Mouse (Mus musculus): ENCODE results near the gene Cnih4. TPM values are rescaled to one million over a fixed set of nuclear protein-coding genes. Genes with fewer than 3 reads are reported as not detected.

Cnih4 gene
- polyA plus RNA-seq, 1 experiment from 2014 or later = 61.0 TPM

- Histone ChIP-seq H3K4me1 (replicated peaks) (peaks cover 22% of the 10 kb centered on the region), H3K36me3 (peaks cover 16% of the 10 kb centered on the region), H3K27ac (replicated peaks) (no peak overlapping the region), H3K9me3 (no peaks in the 10 kb centered on the region), H3K27me3 (no peaks in the 10 kb centered on the region), H3K4me2 (peak overlapping the region; percentile 85; the same call in 1 of the 2 replicates), H3K9ac (no peak overlapping the region), H3K4me3 (peak overlapping the region; percentile 83; the same call in 1 of the 2 replicates)
- 73% methylated on average over 3 of the region's 3 CpGs for WGBS
- peak; percentile 24; the same call in 1 of the 2 replicates for ATAC-seq (ENCODE audit: low read depth)
These were observed 5.9 kb downstream of the Cnih4 start for GRCm38 (mm10) chr1:181150431-181150826.

GRCm38 (mm10) chr1:181150827-181151534, 6.5 kb downstream of the Cnih4 start:
- Histone ChIP-seq H3K27ac (replicated peaks) (peak overlapping the region; percentile 92), H3K36me3 (peaks cover 21% of the 10 kb centered on the region), H3K4me3 (peak overlapping the region; percentile 83), H3K4me2 (peak overlapping the region; percentile 85), H3K4me1 (replicated peaks) (peaks cover 17% of the 10 kb centered on the region), H3K9ac (peak overlapping the region; percentile 91), H3K27me3 (no peaks in the 10 kb centered on the region), H3K9me3 (no peaks in the 10 kb centered on the region)
- ATAC-seq (ENCODE audit: low read depth) = peak; percentile 95
- WGBS = under 1% methylated on average over 52 of the region's 59 CpGs

DNA sequence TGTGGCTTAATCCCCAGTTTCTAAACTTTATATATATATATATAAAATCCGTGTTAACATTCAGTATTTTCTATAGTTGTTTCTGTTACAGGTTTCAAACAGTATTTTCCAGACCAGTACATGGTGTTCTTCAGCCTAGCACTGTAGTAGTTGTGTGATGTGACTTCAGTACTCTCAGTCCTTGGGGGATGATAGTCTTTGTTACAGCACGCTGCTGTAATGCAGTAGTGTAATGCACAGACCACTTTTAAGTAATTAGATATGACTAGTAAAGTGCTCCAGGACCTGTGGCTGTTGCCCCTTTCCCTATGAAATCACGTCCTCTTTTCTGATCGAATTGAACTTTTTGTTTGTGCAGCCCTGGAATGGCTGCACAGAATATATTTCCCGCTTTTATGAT, 7.0 kb downstream of the Cnih4 start:
- H3K4me2 ChIP-seq = peak overlapping the region; percentile 85
- 43% methylated on average over 5 of the region's 5 CpGs for WGBS
- peaks cover 27% of the 10 kb centered on the region for H3K36me3 ChIP-seq
- peak overlapping the region; percentile 91 for H3K9ac ChIP-seq
- H3K27me3 ChIP-seq = no peaks in the 10 kb centered on the region
- peak overlapping the region; percentile 92; the same call in 1 of the 2 replicates for H3K27ac ChIP-seq (replicated peaks)
- H3K4me3 ChIP-seq = peak overlapping the region; percentile 83
- no peaks in the 10 kb centered on the region for H3K9me3 ChIP-seq
- ATAC-seq (ENCODE audit: low read depth) = no peak
- peaks cover 17% of the 10 kb centered on the region for H3K4me1 ChIP-seq (replicated peaks)

DNA sequence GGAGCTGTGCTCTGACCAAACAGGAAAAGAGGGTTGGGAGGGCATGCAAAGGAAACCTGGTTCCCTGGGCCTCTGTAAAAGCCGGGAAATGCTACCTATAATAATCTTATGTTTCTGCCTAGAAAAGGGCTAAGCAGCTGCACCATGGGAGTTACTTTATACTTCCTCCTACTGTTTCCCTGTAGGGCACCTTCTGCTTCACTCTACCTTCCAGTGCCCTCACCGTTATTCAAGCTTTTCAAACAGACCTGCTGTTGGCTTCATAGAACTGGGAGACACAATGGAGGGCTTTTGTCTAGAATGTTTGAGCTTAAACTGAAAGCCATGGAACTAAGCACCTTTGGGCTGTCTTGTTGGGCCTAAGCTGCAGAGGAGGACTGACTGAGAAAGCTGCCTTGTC, 23.3 kb downstream of the Cnih4 start:
- Histone ChIP-seq H3K27me3 (no peaks in the 10 kb centered on the region), H3K9me3 (no peaks in the 10 kb centered on the region), H3K4me3 (no peak overlapping the region), H3K9ac (no peak overlapping the region), H3K27ac (replicated peaks) (peak overlapping the region; percentile 3; the same call in 1 of the 2 replicates), H3K36me3 (peaks cover 85% of the 10 kb centered on the region), H3K4me1 (replicated peaks) (no peaks in the 10 kb centered on the region), H3K4me2 (no peak overlapping the region)
- WGBS = 83% methylated on average over 2 of the region's 2 CpGs
- no peak for ATAC-seq (ENCODE audit: low read depth)

GRCm38 (mm10) chr1:181168377-181168776, 23.9 kb downstream of the Cnih4 start:
- ATAC-seq (ENCODE audit: low read depth) = no peak
- no peak overlapping the region for H3K4me3 ChIP-seq
- H3K4me2 ChIP-seq = no peak overlapping the region
- no peaks in the 10 kb centered on the region for H3K9me3 ChIP-seq
- peak overlapping the region; percentile 3; the same call in 1 of the 2 replicates for H3K27ac ChIP-seq (replicated peaks)
- H3K4me1 ChIP-seq (replicated peaks) = no peaks in the 10 kb centered on the region
- 86% methylated on average over 3 of the region's 3 CpGs for WGBS
- H3K9ac ChIP-seq = no peak overlapping the region
- H3K36me3 ChIP-seq = peaks cover 79% of the 10 kb centered on the region
- H3K27me3 ChIP-seq = no peaks in the 10 kb centered on the region

DNA sequence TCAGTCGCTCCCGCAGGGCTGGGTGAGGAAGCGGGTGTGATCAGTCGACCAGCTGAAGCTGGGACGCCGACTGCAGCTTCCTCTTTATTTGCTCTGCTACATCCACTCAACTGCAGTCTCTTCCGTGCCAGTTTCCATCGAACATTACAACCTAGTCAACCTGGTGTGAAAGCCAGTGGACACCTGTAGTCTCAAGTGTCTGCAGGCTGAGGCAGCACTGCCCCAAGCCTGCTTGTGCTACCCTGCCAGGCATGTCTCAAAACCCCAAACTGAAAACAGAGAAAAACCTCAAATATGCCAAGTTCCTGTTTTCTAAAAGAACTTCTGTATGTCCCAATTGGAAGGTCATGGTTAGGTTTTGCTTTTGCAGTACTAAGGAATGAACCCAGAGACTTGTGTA, 25.7 kb downstream of the Cnih4 start:
- Histone ChIP-seq H3K9ac (no peak overlapping the region), H3K4me1 (replicated peaks) (no peaks in the 10 kb centered on the region), H3K4me3 (no peak overlapping the region), H3K27ac (replicated peaks) (no peak overlapping the region), H3K9me3 (no peaks in the 10 kb centered on the region), H3K36me3 (peaks cover 69% of the 10 kb centered on the region), H3K4me2 (no peak overlapping the region), H3K27me3 (no peaks in the 10 kb centered on the region)
- 89% methylated on average over 8 of the region's 8 CpGs for WGBS
- no peak for ATAC-seq (ENCODE audit: low read depth)

GRCm38 (mm10) chr1:181188925-181189324, 44.4 kb downstream of the Cnih4 start:
- Histone ChIP-seq H3K36me3 (peaks cover 89% of the 10 kb centered on the region), H3K4me3 (no peak overlapping the region), H3K4me1 (replicated peaks) (no peaks in the 10 kb centered on the region), H3K27me3 (no peaks in the 10 kb centered on the region), H3K9ac (no peak overlapping the region), H3K4me2 (no peak overlapping the region), H3K9me3 (no peaks in the 10 kb centered on the region), H3K27ac (replicated peaks) (no peak overlapping the region)
- 94% methylated on average over 4 of the region's 4 CpGs for WGBS
- ATAC-seq (ENCODE audit: low read depth) = no peak

DNA sequence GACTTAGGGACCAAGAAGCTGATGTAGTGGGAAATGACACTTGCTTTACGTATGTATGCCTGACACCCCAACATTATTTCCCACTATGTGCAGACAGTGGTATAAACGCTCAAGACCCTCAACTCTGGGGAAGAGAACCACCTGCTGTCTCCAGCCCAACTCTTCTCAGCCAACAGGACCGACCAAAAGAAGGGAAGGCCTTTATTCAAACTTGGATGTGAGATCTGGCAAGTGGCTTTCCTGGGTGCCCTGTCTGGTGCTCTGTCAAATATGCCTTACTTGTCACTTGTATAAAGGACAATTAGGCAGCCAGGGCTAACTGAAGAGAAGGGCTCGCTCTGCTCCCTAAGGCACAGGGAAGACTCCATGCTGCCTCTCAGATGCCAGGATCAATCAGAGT, 55.0 kb downstream of the Cnih4 start:
- H3K9me3 ChIP-seq = no peaks in the 10 kb centered on the region
- H3K27me3 ChIP-seq = no peaks in the 10 kb centered on the region
- peaks cover 76% of the 10 kb centered on the region for H3K36me3 ChIP-seq
- H3K4me2 ChIP-seq = no peak overlapping the region
- H3K9ac ChIP-seq = no peak overlapping the region
- H3K4me3 ChIP-seq = no peak overlapping the region
- no peak overlapping the region for H3K27ac ChIP-seq (replicated peaks)
- ATAC-seq (ENCODE audit: low read depth) = no peak
- WGBS = 95% methylated on average over 4 of the region's 4 CpGs
- no peaks in the 10 kb centered on the region for H3K4me1 ChIP-seq (replicated peaks)

- Histone ChIP-seq H3K9me3 (no peaks in the 10 kb centered on the region), H3K9ac (peak overlapping the region; percentile 99), H3K27me3 (no peaks in the 10 kb centered on the region), H3K4me1 (replicated peaks) (peaks cover 31% of the 10 kb centered on the region), H3K27ac (replicated peaks) (peak overlapping the region; percentile 95; the same call in 1 of the 2 replicates), H3K4me2 (peak overlapping the region; percentile 84), H3K36me3 (peaks cover 22% of the 10 kb centered on the region), H3K4me3 (peak overlapping the region; percentile 100)
- ATAC-seq (ENCODE audit: low read depth) = no peak
- WGBS = 16% methylated on average over 4 of the region's 4 CpGs
These were observed 65.7 kb downstream of the Cnih4 start for GRCm38 (mm10) chr1:181210147-181210546.

GRCm38 (mm10) chr1:181210601-181211402, 66.3 kb downstream of the Cnih4 start:
- Histone ChIP-seq H3K27me3 (no peaks in the 10 kb centered on the region), H3K9me3 (no peaks in the 10 kb centered on the region), H3K27ac (replicated peaks) (peak overlapping the region; percentile 95), H3K9ac (peak overlapping the region; percentile 99), H3K36me3 (peaks cover 16% of the 10 kb centered on the region), H3K4me2 (peak overlapping the region; percentile 84), H3K4me1 (replicated peaks) (peaks cover 31% of the 10 kb centered on the region), H3K4me3 (peak overlapping the region; percentile 100)
- under 1% methylated on average over 46 of the region's 56 CpGs for WGBS
- ATAC-seq (ENCODE audit: low read depth) = peak; percentile 55

DNA sequence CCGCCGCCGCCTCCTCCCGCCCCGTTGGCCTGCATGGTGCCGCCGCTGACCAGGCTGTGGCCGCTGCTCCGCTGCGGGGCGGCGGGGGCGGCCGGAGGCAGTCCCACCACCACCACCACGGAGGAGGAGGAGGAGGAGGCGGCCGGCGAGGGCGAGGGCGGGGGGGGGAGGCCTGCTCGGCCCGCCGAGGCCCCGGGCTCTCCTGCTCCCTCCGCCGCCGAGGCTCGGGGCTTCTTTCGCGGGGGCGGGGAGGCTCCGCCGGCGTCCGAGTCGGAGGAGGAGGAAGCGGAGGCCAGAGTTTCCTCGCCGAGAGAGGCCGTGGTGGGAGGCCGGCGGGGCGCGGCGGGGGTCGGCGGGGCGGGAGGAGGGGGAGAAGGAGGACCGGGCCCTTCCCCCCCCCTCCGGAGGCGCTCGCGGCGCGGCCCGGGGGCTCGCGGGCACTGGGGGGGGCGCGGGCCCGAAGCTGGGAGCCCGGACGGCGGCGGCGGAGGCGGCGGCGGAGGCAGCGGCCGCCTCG, 67.0 kb downstream of the Cnih4 start:
- Histone ChIP-seq H3K27ac (replicated peaks) (peak overlapping the region; percentile 95), H3K4me2 (peak overlapping the region; percentile 84), H3K9ac (peak overlapping the region; percentile 99), H3K27me3 (no peaks in the 10 kb centered on the region), H3K4me3 (peak overlapping the region; percentile 100), H3K4me1 (replicated peaks) (peaks cover 31% of the 10 kb centered on the region), H3K9me3 (no peaks in the 10 kb centered on the region), H3K36me3 (peaks cover 12% of the 10 kb centered on the region)
- WGBS = 0% methylated on average over 16 of the region's 72 CpGs
- ATAC-seq (ENCODE audit: low read depth) = peak; percentile 30

Data from neural tube, embryonic 13.5 days (tissue).